Mouse (Mus musculus) heart, embryonic 14.5 days (tissue): ENCODE data around the gene Grb2. TPM values are rescaled to one million over a fixed set of nuclear protein-coding genes. Genes with fewer than 3 reads are reported as not detected.

Experiments
- ATAC-seq: fragments of 200-750 bp; cut with Nextera tagmentation; 2 replicates; pipeline ENCODE4 v1.8.0; 2017; ENCODE audit warnings: low read depth, moderate TSS enrichment; ENCODE audit not compliant: insufficient number of reproducible peaks, insufficient read depth, low FRiP score
- H3K27ac ChIP-seq, 2 experiments: fragments of 200-500 bp in 1 of 2; fragments of 300-500 bp in 1 of 2; sonication (generic) in 1 of 2; replicated peaks in 1 of 2; 2 replicates each; pipeline ENCODE4 v1.5.1; 2012 to 2014; ENCODE audit warnings: low read depth in 2 of 2, low read length in 2 of 2, control low read depth in 1 of 2, mild to moderate bottlenecking in 1 of 2, mixed read lengths in 1 of 2; ENCODE audit not compliant: control insufficient read depth in 1 of 2, insufficient read depth in 1 of 2
- H3K27me3 ChIP-seq: fragments of 300-500 bp; sonication (generic); 2 replicates; pipeline ENCODE4 v1.6.1; 2014; ENCODE audit warnings: mild to moderate bottlenecking, low read length, control low read depth; ENCODE audit not compliant: control insufficient read depth, insufficient read depth
- H3K36me3 ChIP-seq: fragments of 300-500 bp; sonication (generic); 2 replicates; pipeline ENCODE4 v1.6.1; 2014; ENCODE audit warnings: mild to moderate bottlenecking, control low read depth, low read length, mixed read lengths; ENCODE audit not compliant: control insufficient read depth, insufficient read depth
- H3K4me1 ChIP-seq, 2 experiments: fragments of 200-500 bp in 1 of 2; fragments of 300-500 bp in 1 of 2; sonication (generic) in 1 of 2; 2 replicates each; pipeline ENCODE4 v1.6.1; 2012 to 2014; ENCODE audit warnings: low read length in 2 of 2, control low read depth in 1 of 2, mixed read lengths in 1 of 2; ENCODE audit not compliant: control insufficient read depth in 2 of 2, insufficient read depth in 2 of 2
- H3K4me2 ChIP-seq: fragments of 300-500 bp; sonication (generic); 2 replicates; pipeline ENCODE4 v1.6.1; 2014; ENCODE audit warnings: mild to moderate bottlenecking, low read length
- H3K4me3 ChIP-seq, 2 experiments: fragments of 200-500 bp in 1 of 2; fragments of 300-500 bp in 1 of 2; sonication (generic) in 1 of 2; 2 replicates each; pipeline ENCODE4 v1.5.1; 2012 to 2014; ENCODE audit warnings: low read length in 2 of 2, mild to moderate bottlenecking in 2 of 2, control low read depth in 1 of 2, low read depth in 1 of 2, moderate library complexity in 1 of 2; ENCODE audit not compliant: control insufficient read depth in 1 of 2, insufficient read depth in 1 of 2
- H3K9ac ChIP-seq: fragments of 300-500 bp; sonication (generic); 2 replicates; pipeline ENCODE4 v1.6.1; 2014; ENCODE audit warnings: mild to moderate bottlenecking, low read length
- H3K9me3 ChIP-seq: fragments of 300-500 bp; sonication (generic); 2 replicates; pipeline ENCODE4 v1.6.1; 2016; ENCODE audit warnings: low read length, control low read depth; ENCODE audit not compliant: control insufficient read depth
- whole genome bisulfite sequencing: fragments of 180-500 bp; shearing (Covaris S2); extraction: QIAGEN DNeasy Blood & Tissue Kit; methylation state at CpG from one replicate; pipeline ENCODE4 v1.1.7; 2014; 5-methylcytosine and 5-hydroxymethylcytosine counted together
- polyA plus RNA-seq: library from polyadenylated mRNA; unstranded; fragments of >200 nt; fragmentation: Nextera tagmentation; extraction: Ambion mirVana; gene quantifications from 2 replicates; pipeline ENCODE4 v1.2.1, GENCODE M21; 2014

Gene Grb2
- polyA plus RNA-seq, 1 experiment from 2014 or later: 59.4 TPM

GRCm38 (mm10) chr11:115611173-115611572, 97.2 kb downstream of the Grb2 start:
- H3K36me3 ChIP-seq: peaks cover 55% of the 10 kb centered on the region
- ATAC-seq: no peak
- H3K27me3 ChIP-seq: no peaks in the 10 kb centered on the region
- no peak overlapping the region for H3K27ac ChIP-seq
- H3K4me3 ChIP-seq: no peak overlapping the region
- no peaks in the 10 kb centered on the region for H3K9me3 ChIP-seq
- 81% methylated on average over 6 of the region's 6 CpGs for WGBS
- no peak overlapping the region for H3K4me2 ChIP-seq
- no peak overlapping the region; the same call in 1 of the 2 replicates for H3K9ac ChIP-seq
- peaks cover 19 to 29% of the 10 kb centered on the region in 2 experiments; a peak in 3 of 4 replicates for H3K4me1 ChIP-seq

GRCm38 (mm10) chr11:115609576-115609975, 98.8 kb downstream of the Grb2 start:
- no peak overlapping the region for H3K9ac ChIP-seq
- H3K27me3 ChIP-seq: no peaks in the 10 kb centered on the region
- peaks cover 51% of the 10 kb centered on the region for H3K36me3 ChIP-seq
- no peak overlapping the region for H3K4me2 ChIP-seq
- no peaks in the 10 kb centered on the region for H3K9me3 ChIP-seq
- no peak overlapping the region for H3K27ac ChIP-seq
- peaks cover 13 to 26% of the 10 kb centered on the region in 2 experiments for H3K4me1 ChIP-seq
- 62% methylated on average over 3 of the region's 3 CpGs for WGBS
- H3K4me3 ChIP-seq: no peak overlapping the region
- no peak for ATAC-seq

DNA sequence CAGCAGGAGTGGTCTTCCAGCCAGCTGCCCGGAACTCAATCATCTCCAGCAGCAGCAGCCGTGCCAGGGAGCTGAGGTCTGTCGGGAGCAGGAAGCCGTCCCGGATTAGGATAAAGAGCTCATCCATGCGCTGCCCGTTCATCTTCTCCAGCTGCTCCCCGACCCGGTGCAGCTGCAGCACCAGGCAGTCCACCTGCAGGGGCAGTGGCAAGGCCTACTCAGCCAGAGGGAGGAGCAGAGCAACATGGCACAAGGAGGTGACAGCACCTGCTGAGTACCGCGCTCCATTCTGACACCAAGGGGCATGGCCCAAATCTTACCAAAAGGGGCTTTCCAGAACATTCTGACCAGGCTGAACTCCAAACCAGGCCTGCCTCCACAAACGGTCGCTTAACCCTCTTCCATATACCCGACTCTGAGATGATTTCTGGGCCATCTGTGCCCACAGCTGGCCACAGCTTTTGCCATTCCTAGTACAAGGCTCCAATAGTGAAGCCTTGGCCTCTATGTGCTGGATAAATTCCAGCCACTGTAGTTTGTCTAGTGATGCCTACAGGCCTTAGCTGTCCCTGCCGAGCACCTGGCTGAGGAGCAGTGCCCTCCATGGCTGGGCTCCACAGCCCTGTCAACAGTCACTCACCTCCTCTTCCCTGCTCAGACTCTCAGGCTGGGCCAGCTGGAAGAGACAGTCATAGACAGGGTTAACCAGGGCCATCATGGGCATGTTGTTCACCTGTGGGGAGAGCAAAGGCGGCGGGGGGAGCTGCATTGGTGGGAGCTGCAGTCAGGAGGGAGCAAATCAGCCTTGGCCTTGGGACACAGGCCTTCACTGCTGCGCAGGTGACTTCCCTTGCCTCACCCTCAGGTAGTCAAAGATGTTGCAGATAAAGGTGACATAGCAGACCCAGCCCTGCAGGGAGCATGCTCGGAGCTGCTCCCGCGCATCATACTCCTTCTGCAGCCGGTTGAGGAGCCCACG, 99.7 kb downstream of the Grb2 start:
- H3K27ac ChIP-seq: no peak overlapping the region
- no peaks in the 10 kb centered on the region for H3K9me3 ChIP-seq
- H3K9ac ChIP-seq: no peak overlapping the region
- no peak overlapping the region for H3K4me2 ChIP-seq
- ATAC-seq: no peak
- peaks cover 49% of the 10 kb centered on the region for H3K36me3 ChIP-seq
- no peaks in the 10 kb centered on the region for H3K27me3 ChIP-seq
- H3K4me1 ChIP-seq: peaks cover 13 to 23% of the 10 kb centered on the region in 2 experiments
- H3K4me3 ChIP-seq: no peak overlapping the region
- 80% methylated on average over 23 of the region's 23 CpGs for WGBS

DNA sequence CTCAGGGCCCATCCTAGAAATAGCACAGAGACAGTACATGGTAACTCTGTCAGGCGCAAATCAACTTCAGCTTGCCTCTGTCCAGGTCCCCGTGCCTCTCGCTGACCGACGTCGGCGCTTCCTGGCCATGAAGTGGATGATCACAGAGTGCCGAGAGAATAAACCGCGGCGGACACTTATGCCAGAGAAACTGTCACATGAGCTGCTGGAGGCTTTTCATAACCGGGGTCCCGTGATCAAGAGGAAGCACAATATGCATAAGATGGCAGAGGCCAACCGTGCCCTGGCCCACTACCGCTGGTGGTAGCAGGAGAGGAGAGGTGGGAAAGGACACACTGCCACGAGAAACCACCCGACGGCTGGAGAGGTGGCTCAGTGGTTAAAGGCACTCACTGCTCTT, 101.7 kb downstream of the Grb2 start:
- Histone ChIP-seq H3K27ac (0 out of 4 replicates have a peak overlapping the region, but pooled peaks of 1 of the 2 experiments have one; percentile 4), H3K9ac (no peak overlapping the region), H3K4me1 (peaks cover 9 to 24% of the 10 kb centered on the region in 2 experiments), H3K4me2 (no peak overlapping the region), H3K36me3 (peaks cover 49% of the 10 kb centered on the region), H3K27me3 (no peaks in the 10 kb centered on the region), H3K4me3 (no peak overlapping the region), H3K9me3 (no peaks in the 10 kb centered on the region)
- no peak for ATAC-seq
- 83% methylated on average over 18 of the region's 18 CpGs for WGBS

DNA sequence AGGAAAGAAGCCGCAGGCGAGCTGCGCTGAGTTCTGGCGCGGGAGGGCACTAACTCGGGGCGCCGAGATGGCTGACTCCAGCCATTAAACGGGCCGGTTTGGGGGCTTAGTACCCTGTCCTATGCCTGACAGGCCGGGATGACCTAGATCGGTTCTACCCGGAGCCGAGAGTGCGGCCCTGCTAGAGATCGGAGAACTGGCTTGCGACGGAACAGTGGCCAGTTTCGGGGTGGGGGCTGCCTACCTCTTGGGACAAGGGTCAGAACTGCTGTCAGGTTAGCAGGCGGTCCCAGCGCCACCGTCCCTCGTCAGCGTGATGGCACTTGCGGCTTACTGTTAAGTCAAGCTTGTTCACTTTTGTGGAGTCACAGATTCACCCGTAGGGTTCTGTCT, 104.1 kb downstream of the Grb2 start:
- no peaks in the 10 kb centered on the region for H3K27me3 ChIP-seq
- H3K4me1 ChIP-seq: peaks cover 10 to 40% of the 10 kb centered on the region in 2 experiments
- peak overlapping the region; percentile 90 for H3K4me2 ChIP-seq
- no peaks in the 10 kb centered on the region for H3K9me3 ChIP-seq
- peak overlapping the region; percentile 92 to 100 for H3K4me3 ChIP-seq
- peak overlapping the region; percentile 95 for H3K9ac ChIP-seq
- H3K36me3 ChIP-seq: peaks cover 46% of the 10 kb centered on the region
- H3K27ac ChIP-seq: peak overlapping the region; percentile 91 to 93
- WGBS: 0% methylated on average over 26 of the region's 26 CpGs
- ATAC-seq: 0 out of 2 replicates have a peak, but pooled peaks have one; percentile 1

DNA sequence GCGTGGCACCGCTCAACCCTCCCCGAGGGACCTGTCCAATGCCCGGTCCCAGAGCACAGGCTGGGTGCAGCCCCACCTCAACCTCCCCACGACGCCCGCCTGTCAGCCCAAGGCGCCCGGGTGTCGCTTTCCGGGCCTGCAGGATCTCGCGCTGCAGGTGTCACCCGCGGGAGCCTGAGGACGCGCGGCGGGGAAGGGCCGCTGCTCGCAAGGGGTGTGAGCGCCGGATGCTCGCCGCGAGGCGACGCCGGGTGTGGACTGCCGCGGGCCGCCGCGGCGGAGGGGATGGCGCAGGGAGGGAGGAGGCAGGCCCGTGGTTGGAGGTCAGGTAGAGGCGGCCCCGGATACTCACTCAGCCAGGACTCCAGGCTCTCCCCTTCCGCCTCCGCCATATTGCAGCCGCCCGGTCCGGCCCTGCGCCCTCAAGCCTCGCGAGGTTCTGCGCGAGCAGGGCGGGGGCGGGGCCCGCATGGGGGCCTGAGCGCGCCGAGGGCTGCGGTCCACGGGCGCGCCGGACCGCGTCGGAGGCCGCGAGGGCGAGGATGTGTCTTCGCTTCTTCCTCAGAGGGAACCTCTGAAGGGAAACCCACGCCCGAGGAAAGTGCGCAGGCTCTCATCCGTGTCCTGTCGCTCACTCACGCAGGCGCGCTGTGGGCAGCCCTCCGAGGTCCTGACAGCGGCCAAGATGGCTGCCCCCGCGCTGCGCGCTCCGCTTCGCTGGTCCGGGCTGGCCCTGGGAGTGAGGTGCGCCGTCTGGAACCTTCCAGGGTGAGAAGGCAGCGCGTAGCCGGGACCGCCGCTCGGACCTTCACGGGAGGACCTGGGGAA, 104.7 kb downstream of the Grb2 start, which contains the start of the genes Mrps7 and Gga3:
Mrps7 (plus strand) TSS at position 450 of the 828 bp plus-strand sequence.
Gga3 (minus strand) TSS at position 576 of the 828 bp plus-strand sequence.
- peak within 1 kb of the TSS; percentile 90 for H3K4me2 ChIP-seq
- H3K27ac ChIP-seq: peak within 1 kb of the TSS; percentile 91 to 93
- WGBS: under 1% methylated on average over 79 of the region's 93 CpGs
- H3K4me3 ChIP-seq: peak within 1 kb of the TSS; percentile 92 to 100
- no peaks in the 10 kb centered on the region for H3K9me3 ChIP-seq
- H3K4me1 ChIP-seq: peaks cover 10 to 40% of the 10 kb centered on the region in 2 experiments
- peak; percentile 95 for ATAC-seq
- H3K36me3 ChIP-seq: peaks cover 45% of the 10 kb centered on the region
- peak within 1 kb of the TSS; percentile 95 for H3K9ac ChIP-seq
- H3K27me3 ChIP-seq: no peaks in the 10 kb centered on the region

GRCm38 (mm10) chr11:115603128-115603475, 105.3 kb downstream of the Grb2 start:
- H3K4me1 ChIP-seq: peaks cover 10 to 40% of the 10 kb centered on the region in 2 experiments
- peaks cover 45% of the 10 kb centered on the region for H3K36me3 ChIP-seq
- ATAC-seq: no peak
- peak overlapping the region; percentile 95 for H3K9ac ChIP-seq
- H3K4me2 ChIP-seq: peak overlapping the region; percentile 90
- H3K27me3 ChIP-seq: no peaks in the 10 kb centered on the region
- WGBS: 3% methylated on average over 15 of the region's 15 CpGs
- peak overlapping the region; percentile 86 to 91 for H3K27ac ChIP-seq
- no peaks in the 10 kb centered on the region for H3K9me3 ChIP-seq
- H3K4me3 ChIP-seq: peak overlapping the region; percentile 92 to 100
